7 mouse cellular contexts compared by ENCODE assay signal in genomic region chr5:122526878-122527730, GRCm38 (mm10). TPM values are rescaled to one million over a fixed set of nuclear protein-coding genes. Genes with fewer than 3 reads are reported as not detected.
DNase-seq lines count a peak whose midpoint lies in the region; ATAC-seq and TF ChIP-seq lines count a peak whose summit lies in the region.

No protein-coding gene starts in this region.

- no peak for TF ChIP-seq CTCF in ES-Bruce4 (IDR thresholded peaks at IDR 0.05; ENCODE audit: low read depth, low read length)

- H3K27ac ChIP-seq in ES-Bruce4 (ENCODE audit: insufficient read depth, low read length), result no peak overlapping the region
- peak overlapping the region; percentile 94 for H3K27ac ChIP-seq in embryonic facial prominence, embryonic 13.5 days
- H3K27ac ChIP-seq in intestine, embryonic 14.5 days (ENCODE audit: low read depth), result no peak overlapping the region; the same call in 1 of the 2 replicates
- H3K27ac ChIP-seq in liver, embryonic 15.5 days (replicated peaks), result peak overlapping the region; percentile 74

- DNase-seq in intestine, embryonic 14.5 days (ENCODE audit: low spot score), result peak; percentile 51
- DNase-seq in embryo, embryonic 9.5 days (ENCODE audit: extremely low spot score), result no peak
- no peak for DNase-seq in left cerebral cortex, postnatal 14 days (ENCODE audit: low spot score in 2 of 2)
- no peak for DNase-seq in frontal cortex, postnatal 14 days (ENCODE audit: low spot score in 2 of 2)

- H3K4me2 ChIP-seq in embryonic facial prominence, embryonic 13.5 days, result peak overlapping the region; percentile 55
- H3K4me2 ChIP-seq in intestine, embryonic 14.5 days (ENCODE audit: low read length), result no peak overlapping the region; the same call in 1 of the 2 replicates
- peak overlapping the region; percentile 30 for H3K4me2 ChIP-seq in liver, embryonic 15.5 days

- 53% methylated on average over 15 of the region's 15 CpGs for WGBS in embryonic facial prominence, embryonic 13.5 days
- WGBS in intestine, embryonic 14.5 days, result 63% methylated on average over 15 of the region's 15 CpGs
- WGBS in liver, embryonic 15.5 days (ENCODE audit: insufficient replicate concordance), result 54% methylated on average over 15 of the region's 15 CpGs

- peak overlapping the region; percentile 17; the same call in 1 of the 2 replicates for H3K4me3 ChIP-seq in ES-Bruce4 (ENCODE audit: low read depth, low read length)
- H3K4me3 ChIP-seq in embryonic facial prominence, embryonic 13.5 days, result peak overlapping the region; percentile 28
- H3K4me3 ChIP-seq in intestine, embryonic 14.5 days (ENCODE audit: low read depth, low read length), result no peak overlapping the region
- no peak overlapping the region for H3K4me3 ChIP-seq in liver, embryonic 15.5 days (replicated peaks)

- no peak for TF ChIP-seq POLR2A in ES-Bruce4 (IDR thresholded peaks at IDR 0.05; ENCODE audit: insufficient read depth, low read length)

- H3K9ac ChIP-seq in ES-Bruce4 (ENCODE audit: low read depth, poor library complexity, severe bottlenecking), result no peak overlapping the region
- H3K9ac ChIP-seq in embryonic facial prominence, embryonic 13.5 days, result 0 out of 2 replicates have a peak overlapping the region, but pooled peaks have one; percentile 1
- H3K9ac ChIP-seq in intestine, embryonic 14.5 days (ENCODE audit: low read length), result no peak overlapping the region
- no peak overlapping the region for H3K9ac ChIP-seq in liver, embryonic 15.5 days

- H3K9me3 ChIP-seq in ES-Bruce4 (replicated peaks; ENCODE audit: control insufficient read depth, insufficient read depth, low read length, poor library complexity, severe bottlenecking), result no peaks in the 10 kb centered on the region
- no peaks in the 10 kb centered on the region for H3K9me3 ChIP-seq in embryonic facial prominence, embryonic 13.5 days
- H3K9me3 ChIP-seq in intestine, embryonic 14.5 days (ENCODE audit: control insufficient read depth, low read length), result no peaks in the 10 kb centered on the region
- no peaks in the 10 kb centered on the region for H3K9me3 ChIP-seq in liver, embryonic 15.5 days (replicated peaks)

- no peak for TF ChIP-seq EP300 in ES-Bruce4 (IDR thresholded peaks at IDR 0.05; ENCODE audit: insufficient read depth, low read depth, low read length)

- no peak for ATAC-seq in embryonic facial prominence, embryonic 13.5 days (ENCODE audit: insufficient number of reproducible peaks, insufficient read depth, low FRiP score, low TSS enrichment, low read depth)
- peak; percentile 54 for ATAC-seq in intestine, embryonic 14.5 days (replicated peaks; ENCODE audit: low FRiP score, low TSS enrichment, low read depth)
- ATAC-seq in liver, embryonic 15.5 days (ENCODE audit: insufficient read depth), result peak; percentile 65

- intact Hi-C loops in left cerebral cortex, postnatal 14 days (cut with DNase I), result no loop called here

- H3K36me3 ChIP-seq in ES-Bruce4 (ENCODE audit: control insufficient read depth, insufficient read depth, low read length, poor library complexity, severe bottlenecking), result no peaks in the 10 kb centered on the region
- no peaks in the 10 kb centered on the region for H3K36me3 ChIP-seq in embryonic facial prominence, embryonic 13.5 days
- no peaks in the 10 kb centered on the region for H3K36me3 ChIP-seq in intestine, embryonic 14.5 days (ENCODE audit: control insufficient read depth, insufficient read depth, low read length)
- no peaks in the 10 kb centered on the region for H3K36me3 ChIP-seq in liver, embryonic 15.5 days (replicated peaks)

- no peaks in the 10 kb centered on the region for H3K27me3 ChIP-seq in ES-Bruce4 (ENCODE audit: control insufficient read depth, insufficient read depth, low read length, poor library complexity, severe bottlenecking)
- H3K27me3 ChIP-seq in embryonic facial prominence, embryonic 13.5 days, result no peaks in the 10 kb centered on the region
- no peaks in the 10 kb centered on the region for H3K27me3 ChIP-seq in intestine, embryonic 14.5 days (replicated peaks; ENCODE audit: control insufficient read depth, insufficient read depth, low read length)
- no peaks in the 10 kb centered on the region for H3K27me3 ChIP-seq in liver, embryonic 15.5 days

- H3K4me1 ChIP-seq in ES-Bruce4 (ENCODE audit: control insufficient read depth, insufficient read depth, low read length), result no peaks in the 10 kb centered on the region
- H3K4me1 ChIP-seq in embryonic facial prominence, embryonic 13.5 days, result peaks cover 43% of the 10 kb centered on the region
- peaks cover 52% of the 10 kb centered on the region for H3K4me1 ChIP-seq in intestine, embryonic 14.5 days (replicated peaks; ENCODE audit: control insufficient read depth, insufficient read depth, low read length)
- peaks cover 37% of the 10 kb centered on the region for H3K4me1 ChIP-seq in liver, embryonic 15.5 days (replicated peaks)

RNA-seq across cellular contexts. Expression of gene Atp2a2, which starts 25.1 kb away (rescaled TPM):
- polyA plus RNA-seq in ES-Bruce4 (2011; ENCODE audit: insufficient read depth, insufficient read length, low read depth, missing spikeins), result 165 and 177 TPM in 2 replicates
- 26.8 and 28.3 TPM in 2 replicates for polyA plus RNA-seq in embryonic facial prominence, embryonic 13.5 days (2015; fragmentation: Nextera tagmentation; extraction: Ambion mirVana)
- polyA plus RNA-seq in intestine, embryonic 14.5 days (2014; fragmentation: Nextera tagmentation; extraction: Ambion mirVana), result 39.6 and 43.4 TPM in 2 replicates
- polyA plus RNA-seq in liver, embryonic 15.5 days (2015; fragmentation: Nextera tagmentation; extraction: Ambion mirVana), result 13.2 and 14.5 TPM in 2 replicates
- total RNA-seq in left cerebral cortex, postnatal 14 days (2021), result 100 to 1,000 TPM; 737 to 785 TPM

Comparison
In these comparisons a context has a peak if more than half of its experiments do, and no peak if none do; other contexts are left out.
1. H3K27ac ChIP-seq: peak in embryonic facial prominence, embryonic 13.5 days (single experiment) and liver, embryonic 15.5 days (single experiment); none in ES-Bruce4 (single experiment) and intestine, embryonic 14.5 days (single experiment).
2. H3K4me3 ChIP-seq: peak in ES-Bruce4 (single experiment) and embryonic facial prominence, embryonic 13.5 days (single experiment); none in intestine, embryonic 14.5 days (single experiment) and liver, embryonic 15.5 days (single experiment).